Mouse (Mus musculus) embryonic fibroblast, embryonic 13.5 days (primary cell): ENCODE measurements around the gene Rasl11b. TPM values are rescaled to one million over a fixed set of nuclear protein-coding genes. Genes with fewer than 3 reads are reported as not detected.

Experiments
- H3K27ac ChIP-seq: 2 replicates; pipeline ENCODE4 v1.5.1; 2012; ENCODE audit warnings: low read length, control low read depth, inconsistent platforms; ENCODE audit not compliant: insufficient read depth
- H3K4me1 ChIP-seq: 2 replicates; pipeline ENCODE4 v1.6.1; 2011; ENCODE audit warnings: low read length; ENCODE audit not compliant: control insufficient read depth, insufficient read depth
- H3K4me3 ChIP-seq: 2 replicates; pipeline ENCODE4 v1.5.1; 2011; ENCODE audit warnings: mild to moderate bottlenecking, control low read depth, low read length; ENCODE audit not compliant: insufficient read depth
- CTCF ChIP-seq: IDR thresholded peaks from 2 replicates; pipeline ENCODE4 v1.5.1; 2011; ENCODE audit warnings: mild to moderate bottlenecking, control low read depth, low read length, moderate library complexity, borderline replicate concordance; ENCODE audit not compliant: insufficient read depth
- POLR2A ChIP-seq: IDR thresholded peaks from 2 replicates; pipeline ENCODE4 v1.6.1; 2011; ENCODE audit warnings: low read depth, mild to moderate bottlenecking, control low read depth, low read length, moderate library complexity
- polyA plus RNA-seq: library from polyadenylated mRNA; stranded (reverse); fragments of >200 nt; gene quantifications from 2 replicates; pipeline ENCODE4 v1.2.4, GENCODE M21; 2011; ENCODE audit warnings: low read depth; ENCODE audit not compliant: missing spikeins, insufficient read length

The Rasl11b gene
- polyA plus RNA-seq, 1 experiment: 22.0 TPM

DNA sequence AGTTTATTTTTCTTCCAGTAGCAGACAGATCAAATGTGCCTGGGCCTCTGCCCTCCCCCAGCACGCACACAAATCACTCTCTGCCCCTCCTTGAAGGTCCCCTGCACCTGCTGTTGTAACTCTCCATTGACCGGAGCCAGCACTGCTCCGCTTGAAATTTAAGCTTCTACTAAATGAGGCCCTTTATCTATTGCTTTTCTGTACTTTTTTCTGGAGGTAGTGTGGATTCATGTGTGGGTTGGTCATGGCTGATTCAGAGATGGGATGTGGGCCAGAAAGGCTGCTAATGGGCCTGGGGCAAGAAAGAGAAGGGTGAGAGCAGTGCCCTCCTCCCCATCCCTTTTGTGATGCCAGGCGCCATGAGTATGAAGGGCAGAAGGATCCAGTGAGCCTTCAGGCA lies 51.4 kb downstream of the Rasl11b start:
- Histone ChIP-seq H3K27ac (no peak overlapping the region), H3K4me3 (no peak overlapping the region)
- TF ChIP-seq CTCF (no peak), POLR2A (no peak)

DNA sequence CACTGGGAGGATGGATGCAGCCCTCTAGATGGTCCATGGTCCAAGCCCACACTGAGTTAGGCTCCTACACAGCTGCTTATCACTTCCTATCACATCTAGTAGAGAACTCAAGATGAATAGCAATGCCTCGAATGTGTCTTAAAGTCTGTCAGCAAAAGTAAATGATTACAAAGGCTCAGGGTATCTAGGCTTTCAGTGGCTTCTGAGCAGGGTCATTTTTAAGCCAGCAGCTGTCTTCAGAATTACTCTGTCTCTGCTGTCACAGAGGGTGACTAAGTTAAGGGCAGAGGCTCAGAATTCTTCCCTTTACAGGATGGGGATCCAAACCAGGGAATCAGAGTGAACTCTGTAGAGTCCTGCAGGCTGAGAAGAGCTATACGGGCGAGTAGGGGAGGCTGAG lies 51.9 kb downstream of the Rasl11b start:
- Histone ChIP-seq H3K4me1 (no peaks in the 10 kb centered on the region), H3K27ac (no peak overlapping the region), H3K4me3 (no peak overlapping the region)
- no peak for TF ChIP-seq CTCF
- no peak for TF ChIP-seq POLR2A

More for the DNA sequence above, 51.4 kb downstream of the Rasl11b start:
- H3K4me1 ChIP-seq: no peaks in the 10 kb centered on the region

Other genes with a start within 250 kb of the Rasl11b start
- gene Usp46, start 126.9 kb upstream of the Rasl11b start, polyA plus RNA-seq: 28.3 and 30.6 TPM in 2 replicates